In the genomic region with DNA sequence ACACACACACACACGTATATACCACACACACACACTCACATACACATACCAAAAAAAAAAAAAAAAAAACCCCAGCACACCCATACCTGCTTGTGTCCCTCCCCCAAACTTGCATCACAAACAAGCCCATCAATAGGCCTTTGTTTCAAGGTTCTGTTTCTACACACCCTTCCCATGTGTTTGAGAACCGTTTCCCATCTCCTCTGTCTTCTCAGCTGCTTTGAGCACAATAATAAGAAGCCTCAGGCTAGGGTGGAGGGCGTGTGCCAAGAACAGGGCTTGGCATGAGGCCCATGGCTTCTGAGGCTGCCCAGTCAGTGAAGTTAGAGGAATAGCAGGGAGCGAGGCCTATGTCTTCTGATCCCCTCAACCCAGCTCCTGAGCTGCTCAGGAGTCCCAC, we compare ENCODE assay signal across 13 mouse cellular contexts. TPM values are rescaled to one million over a fixed set of nuclear protein-coding genes. Genes with fewer than 3 reads are reported as not detected.
DNase-seq lines count a peak whose midpoint lies in the region; ATAC-seq and TF ChIP-seq lines count a peak whose summit lies in the region.
"Had no signal": no experiment of that assay in that cellular context is flagged by ENCODE, and none has a peak within 500 bp of the region (broad histone marks: within the 10 kb centered on the region; RNA-seq: fewer than 3 reads in every experiment).

No protein-coding gene starts in this region.

- H3K9me3 ChIP-seq in embryonic facial prominence, embryonic 14.5 days (ENCODE audit: control insufficient read depth, low read length) = no peaks in the 10 kb centered on the region
- no peaks in the 10 kb centered on the region for H3K9me3 ChIP-seq in embryonic facial prominence, embryonic 10.5 days
- no peaks in the 10 kb centered on the region for H3K9me3 ChIP-seq in lung, embryonic 14.5 days (ENCODE audit: low read depth, low read length)
- H3K9me3 ChIP-seq in lung, postnatal 0 days (ENCODE audit: low read length) = no peaks in the 10 kb centered on the region
- no peaks in the 10 kb centered on the region for H3K9me3 ChIP-seq in forebrain, embryonic 13.5 days (replicated peaks)
- H3K9me3 ChIP-seq: heart, embryonic 10.5 days; neural tube, embryonic 13.5 days had no signal

- H3K4me1 ChIP-seq in embryonic facial prominence, embryonic 14.5 days (ENCODE audit: control insufficient read depth, insufficient read depth, low read length) = peaks cover 6% of the 10 kb centered on the region
- H3K4me1 ChIP-seq in embryonic facial prominence, embryonic 10.5 days = peaks cover 10% of the 10 kb centered on the region
- H3K4me1 ChIP-seq in lung, embryonic 14.5 days (ENCODE audit: insufficient read depth) = no peaks in the 10 kb centered on the region
- no peaks in the 10 kb centered on the region for H3K4me1 ChIP-seq in lung, postnatal 0 days (ENCODE audit: insufficient read depth, low read depth, low read length)
- H3K4me1 ChIP-seq in kidney, adult 2 months (ENCODE audit: control insufficient read depth, insufficient read depth, low read length) = peaks cover 5% of the 10 kb centered on the region; the same call in 1 of the 2 replicates
- peaks cover 31% of the 10 kb centered on the region for H3K4me1 ChIP-seq in forebrain, embryonic 13.5 days

- H3K27me3 ChIP-seq in embryonic facial prominence, embryonic 14.5 days (replicated peaks; ENCODE audit: control insufficient read depth, insufficient read depth, low read length) = no peaks in the 10 kb centered on the region
- peaks cover 13% of the 10 kb centered on the region for H3K27me3 ChIP-seq in embryonic facial prominence, embryonic 10.5 days (replicated peaks; ENCODE audit: low read depth, poor library complexity, severe bottlenecking)
- no peaks in the 10 kb centered on the region for H3K27me3 ChIP-seq in lung, embryonic 14.5 days (ENCODE audit: insufficient read depth, low read length)
- H3K27me3 ChIP-seq in lung, postnatal 0 days (replicated peaks; ENCODE audit: insufficient read depth, low read length) = no peaks in the 10 kb centered on the region
- H3K27me3 ChIP-seq in kidney, adult 2 months (replicated peaks; ENCODE audit: control insufficient read depth, insufficient read depth, low read length) = no peaks in the 10 kb centered on the region
- no peaks in the 10 kb centered on the region for H3K27me3 ChIP-seq in forebrain, embryonic 13.5 days

- H3K27ac ChIP-seq in embryonic facial prominence, embryonic 14.5 days (replicated peaks; ENCODE audit: low read depth, low read length) = no peak overlapping the region
- no peak overlapping the region for H3K27ac ChIP-seq in embryonic facial prominence, embryonic 10.5 days (replicated peaks)
- no peak overlapping the region for H3K27ac ChIP-seq in lung, embryonic 14.5 days (ENCODE audit: low read depth)
- H3K27ac ChIP-seq in lung, postnatal 0 days (ENCODE audit: low read length) = no peak overlapping the region
- no peak overlapping the region for H3K27ac ChIP-seq in kidney, adult 2 months (ENCODE audit: insufficient read depth, low read depth, low read length)
- H3K27ac ChIP-seq in forebrain, embryonic 13.5 days = no peak overlapping the region
- H3K27ac ChIP-seq: heart, embryonic 10.5 days; neural tube, embryonic 13.5 days had no signal

- H3K4me2 ChIP-seq in embryonic facial prominence, embryonic 14.5 days (ENCODE audit: low read depth, low read length) = no peak overlapping the region
- no peak overlapping the region for H3K4me2 ChIP-seq in lung, embryonic 14.5 days
- H3K4me2 ChIP-seq in lung, postnatal 0 days (replicated peaks; ENCODE audit: low read depth, low read length) = no peak overlapping the region
- H3K4me2 ChIP-seq in forebrain, embryonic 13.5 days = no peak overlapping the region
- H3K4me2 ChIP-seq: neural tube, embryonic 13.5 days had no signal

- no peak overlapping the region for H3K4me3 ChIP-seq in embryonic facial prominence, embryonic 14.5 days (ENCODE audit: low read depth, low read length)
- H3K4me3 ChIP-seq in embryonic facial prominence, embryonic 10.5 days = no peak overlapping the region
- no peak overlapping the region for H3K4me3 ChIP-seq in lung, embryonic 14.5 days (ENCODE audit: low read depth, low read length)
- H3K4me3 ChIP-seq in lung, postnatal 0 days (ENCODE audit: low read depth, low read length) = no peak overlapping the region
- H3K4me3 ChIP-seq in kidney, adult 2 months (ENCODE audit: insufficient read depth, low read depth, low read length) = no peak overlapping the region
- no peak overlapping the region for H3K4me3 ChIP-seq in forebrain, embryonic 13.5 days
- H3K4me3 ChIP-seq: heart, embryonic 10.5 days; neural tube, embryonic 13.5 days had no signal

- H3K36me3 ChIP-seq in embryonic facial prominence, embryonic 14.5 days (ENCODE audit: control insufficient read depth, insufficient read depth, low read length) = no peaks in the 10 kb centered on the region
- H3K36me3 ChIP-seq in embryonic facial prominence, embryonic 10.5 days (replicated peaks) = no peaks in the 10 kb centered on the region
- H3K36me3 ChIP-seq in lung, embryonic 14.5 days (ENCODE audit: insufficient read depth) = no peaks in the 10 kb centered on the region
- no peaks in the 10 kb centered on the region for H3K36me3 ChIP-seq in lung, postnatal 0 days (ENCODE audit: insufficient read depth, low read length)
- no peaks in the 10 kb centered on the region for H3K36me3 ChIP-seq in kidney, adult 2 months (ENCODE audit: control insufficient read depth, insufficient read depth, low read length)
- H3K36me3 ChIP-seq in forebrain, embryonic 13.5 days (ENCODE audit: poor library complexity, severe bottlenecking) = no peaks in the 10 kb centered on the region
- H3K36me3 ChIP-seq: heart, embryonic 10.5 days; neural tube, embryonic 13.5 days had no signal

- ATAC-seq in embryonic facial prominence, embryonic 14.5 days (ENCODE audit: low read depth) = no peak
- ATAC-seq in lung, embryonic 14.5 days (ENCODE audit: insufficient read depth) = no peak
- no peak for ATAC-seq in lung, postnatal 0 days
- no peak; the same call in 1 of the 2 replicates for ATAC-seq in forebrain, embryonic 13.5 days
- ATAC-seq: liver, postnatal 0 days had no signal

- no peak for TF ChIP-seq POLR2A in kidney, adult 2 months (IDR thresholded peaks at IDR 0.05; ENCODE audit: low read depth, low read length)

- DNase-seq in embryonic facial prominence, embryonic 14.5 days (ENCODE audit: low spot score) = peak; percentile 63
- no peak for DNase-seq in embryonic facial prominence, embryonic 10.5 days (ENCODE audit: low spot score)
- DNase-seq in lung, embryonic 14.5 days = peak; percentile 52
- DNase-seq in lung, postnatal 0 days (ENCODE audit: low spot score) = no peak
- DNase-seq in adrenal gland, postnatal 25 days = peak; percentile 56
- DNase-seq in lung, postnatal 4 days = peak; percentile 47 to 61
- DNase-seq in kidney, adult 2 months = no peak
- DNase-seq: liver, postnatal 0 days; thymus, adult 2 months had no signal

- no peak for TF ChIP-seq CTCF in lung, embryonic 14.5 days (IDR thresholded peaks at IDR 0.05; ENCODE audit: low read depth)
- TF ChIP-seq CTCF in lung, postnatal 0 days (IDR thresholded peaks at IDR 0.05) = no peak
- no peak for TF ChIP-seq CTCF in kidney, adult 2 months (conservative IDR thresholded peaks at IDR 0.05; ENCODE audit: insufficient read depth, insufficient read length, low read depth, low read length)

- no peak for TF ChIP-seq EP300 in lung, postnatal 0 days (IDR thresholded peaks at IDR 0.05)

- no peak overlapping the region for H3K9ac ChIP-seq in embryonic facial prominence, embryonic 14.5 days (ENCODE audit: low read depth, low read length)
- no peak overlapping the region for H3K9ac ChIP-seq in lung, embryonic 14.5 days
- H3K9ac ChIP-seq in lung, postnatal 0 days (replicated peaks; ENCODE audit: low read depth) = no peak overlapping the region
- no peak overlapping the region for H3K9ac ChIP-seq in forebrain, embryonic 13.5 days
- H3K9ac ChIP-seq: liver, postnatal 0 days; neural tube, embryonic 13.5 days had no signal

- WGBS in embryonic facial prominence, embryonic 14.5 days = 60% methylated on average over 4 of the region's 4 CpGs
- 66% methylated on average over 4 of the region's 4 CpGs for WGBS in embryonic facial prominence, embryonic 10.5 days
- 65% methylated on average over 4 of the region's 4 CpGs for WGBS in lung, embryonic 14.5 days
- WGBS in lung, postnatal 0 days = 28% methylated on average over 3 of the region's 4 CpGs
- 62% methylated on average over 3 of the region's 4 CpGs for WGBS in kidney, adult 2 months
- WGBS in forebrain, embryonic 13.5 days = 48% methylated on average over 4 of the region's 4 CpGs

RNA-seq across cellular contexts. Expression of a gene that starts 31.7 kb away (rescaled TPM):
- 1.3 TPM in 2 replicates for polyA plus RNA-seq in embryonic facial prominence, embryonic 14.5 days (2014; fragmentation: Nextera tagmentation; extraction: Ambion mirVana)
- 0.10 and 0.24 TPM in 2 replicates for polyA plus RNA-seq in embryonic facial prominence, embryonic 10.5 days (2016; fragmentation: Nextera tagmentation; extraction: Ambion mirVana)
- 0.13 and 0.20 TPM in 2 replicates for polyA plus RNA-seq in lung, embryonic 14.5 days (2014; fragmentation: Nextera tagmentation; extraction: Ambion mirVana)
- 2.4 and 2.9 TPM in 2 replicates for polyA plus RNA-seq in lung, postnatal 0 days (2015; fragmentation: Nextera tagmentation; extraction: Ambion mirVana)
- total RNA-seq in adrenal gland, postnatal 25 days (2021) = 1.7 and 2.0 TPM in 2 replicates
- 0.72 and 0.81 TPM in 2 replicates for polyA plus RNA-seq in kidney, adult 2 months (2012; rRNA removed)
- polyA plus RNA-seq in forebrain, embryonic 13.5 days (2015; fragmentation: Nextera tagmentation; extraction: Ambion mirVana) = 4.1 and 4.6 TPM in 2 replicates
- total RNA-seq: common myeloid progenitor, adult 5-6 weeks had no signal

RNA-seq across cellular contexts. Expression of a gene that starts 50.9 kb away (rescaled TPM):
- 96.8 and 114 TPM in 2 replicates for polyA plus RNA-seq in embryonic facial prominence, embryonic 14.5 days (2014; fragmentation: Nextera tagmentation; extraction: Ambion mirVana)
- 103 and 113 TPM in 2 replicates for polyA plus RNA-seq in embryonic facial prominence, embryonic 10.5 days (2016; fragmentation: Nextera tagmentation; extraction: Ambion mirVana)
- 219 and 221 TPM in 2 replicates for polyA plus RNA-seq in lung, embryonic 14.5 days (2014; fragmentation: Nextera tagmentation; extraction: Ambion mirVana)
- polyA plus RNA-seq in lung, postnatal 0 days (2015; fragmentation: Nextera tagmentation; extraction: Ambion mirVana) = 151 and 177 TPM in 2 replicates
- 66.4 and 76.2 TPM in 2 replicates for total RNA-seq in adrenal gland, postnatal 25 days (2021)
- polyA plus RNA-seq in kidney, adult 2 months (2012; rRNA removed) = 49.8 and 54.6 TPM in 2 replicates
- polyA plus RNA-seq in forebrain, embryonic 13.5 days (2015; fragmentation: Nextera tagmentation; extraction: Ambion mirVana) = 51.0 and 52.5 TPM in 2 replicates

Comparison
In these comparisons a context has a peak if more than half of its experiments do, and no peak if none do; other contexts are left out.
1. DNase-seq: peak in embryonic facial prominence, embryonic 14.5 days (single experiment), lung, embryonic 14.5 days (single experiment), adrenal gland, postnatal 25 days (single experiment) and lung, postnatal 4 days (2 of 2); none in embryonic facial prominence, embryonic 10.5 days (single experiment), lung, postnatal 0 days (single experiment) and kidney, adult 2 months (single experiment).